Comparison of ENCODE assay signal across 8 mouse cellular contexts in the genomic region with DNA sequence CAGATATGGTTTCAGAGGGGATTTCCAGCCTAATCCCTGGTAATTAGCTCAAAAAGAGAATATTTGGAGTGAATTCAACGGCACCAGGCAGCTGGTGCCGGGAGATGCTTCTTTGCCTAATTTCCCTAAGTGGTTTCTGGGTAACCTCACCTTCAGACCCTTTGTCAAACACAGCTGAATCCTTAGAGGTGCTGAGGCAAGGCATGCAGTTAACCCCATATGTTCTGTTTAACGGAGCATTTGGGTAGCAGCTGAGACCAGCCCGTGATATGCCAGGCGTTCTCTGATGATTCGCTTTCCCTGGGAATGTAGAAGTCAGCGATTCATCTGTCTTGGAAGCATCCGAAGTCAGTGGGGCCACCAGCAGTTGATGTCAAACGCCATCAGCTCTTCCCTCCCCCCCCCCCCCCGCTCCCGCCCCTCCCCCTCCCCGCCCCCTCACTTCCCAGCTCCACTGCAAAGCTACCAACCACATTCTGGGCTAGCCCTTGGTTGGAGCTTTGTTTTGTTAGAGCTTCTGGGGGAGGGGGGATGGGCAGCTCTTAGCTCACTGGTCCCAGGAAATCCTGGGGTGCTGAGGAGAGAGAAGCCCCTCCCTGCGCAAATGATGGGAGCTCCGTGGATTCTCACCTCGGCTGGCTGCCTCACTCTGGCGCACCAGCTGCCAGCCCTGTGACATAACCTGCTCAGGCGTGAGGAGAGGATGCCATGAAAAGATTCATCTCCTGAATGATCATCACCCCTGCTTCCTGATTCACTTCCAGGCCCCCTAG.
DNase-seq lines count a peak whose midpoint lies in the region; ATAC-seq lines count a peak whose summit lies in the region.

No protein-coding gene starts in this region.

- 0 out of 2 replicates have a peak overlapping the region, but pooled peaks have one; percentile 4 for H3K9ac ChIP-seq in heart, embryonic 14.5 days (ENCODE audit: low read length)
- H3K9ac ChIP-seq in forebrain, embryonic 12.5 days = peak overlapping the region; percentile 13; the same call in 1 of the 2 replicates
- H3K9ac ChIP-seq in neural tube, embryonic 15.5 days (replicated peaks) = peak overlapping the region; percentile 42; the same call in 1 of the 2 replicates

- ATAC-seq in heart, embryonic 14.5 days (ENCODE audit: insufficient number of reproducible peaks, insufficient read depth, low FRiP score, low read depth) = no peak
- ATAC-seq in forebrain, embryonic 12.5 days (ENCODE audit: low FRiP score) = peak; percentile 89
- ATAC-seq in neural tube, embryonic 15.5 days (ENCODE audit: low FRiP score) = peak; percentile 80
- ATAC-seq in erythroblast, adult 5-6 weeks (replicated peaks; ENCODE audit: low FRiP score, poor library complexity, severe bottlenecking) = no peak

- H3K4me2 ChIP-seq in heart, embryonic 14.5 days (ENCODE audit: low read length) = peak overlapping the region; percentile 67
- peak overlapping the region; percentile 61 for H3K4me2 ChIP-seq in forebrain, embryonic 12.5 days
- H3K4me2 ChIP-seq in neural tube, embryonic 15.5 days = peak overlapping the region; percentile 63

- no peak for DNase-seq in heart, adult 8-10 months (ENCODE audit: low spot score)
- peak; percentile 82 for DNase-seq in brain, adult 2 months (ENCODE audit: low read depth, low spot score)
- DNase-seq in left cerebral cortex, postnatal 14 days (ENCODE audit: low spot score in 2 of 2) = peak; percentile 43 to 60
- no peak for DNase-seq in ovary, postnatal 36 days (ENCODE audit: low spot score)

- peaks cover 11% of the 10 kb centered on the region for H3K27me3 ChIP-seq in heart, embryonic 14.5 days (ENCODE audit: control insufficient read depth, insufficient read depth, low read length)
- H3K27me3 ChIP-seq in forebrain, embryonic 12.5 days = no peaks in the 10 kb centered on the region
- H3K27me3 ChIP-seq in neural tube, embryonic 15.5 days (replicated peaks) = no peaks in the 10 kb centered on the region

- H3K4me1 ChIP-seq in heart, embryonic 14.5 days (ENCODE audit: control insufficient read depth in 2 of 2, insufficient read depth in 2 of 2, low read length in 2 of 2) = peaks cover 4 to 11% of the 10 kb centered on the region in 2 experiments; a peak in 3 of 4 replicates
- peaks cover 38% of the 10 kb centered on the region for H3K4me1 ChIP-seq in forebrain, embryonic 12.5 days
- peaks cover 40% of the 10 kb centered on the region for H3K4me1 ChIP-seq in neural tube, embryonic 15.5 days

- no peaks in the 10 kb centered on the region for H3K36me3 ChIP-seq in heart, embryonic 14.5 days (ENCODE audit: control insufficient read depth, insufficient read depth, low read length)
- H3K36me3 ChIP-seq in forebrain, embryonic 12.5 days (replicated peaks) = no peaks in the 10 kb centered on the region
- H3K36me3 ChIP-seq in neural tube, embryonic 15.5 days = no peaks in the 10 kb centered on the region

- peak overlapping the region; percentile 27 to 28; a peak in 2 of 4 replicates for H3K4me3 ChIP-seq in heart, embryonic 14.5 days (ENCODE audit: control insufficient read depth in 1 of 2, insufficient read depth in 1 of 2, low read depth in 1 of 2, low read length in 2 of 2)
- peak overlapping the region; percentile 33 for H3K4me3 ChIP-seq in forebrain, embryonic 12.5 days (replicated peaks)
- peak overlapping the region; percentile 33 for H3K4me3 ChIP-seq in neural tube, embryonic 15.5 days (replicated peaks)

- no peaks in the 10 kb centered on the region for H3K9me3 ChIP-seq in heart, embryonic 14.5 days (ENCODE audit: control insufficient read depth, low read length)
- H3K9me3 ChIP-seq in forebrain, embryonic 12.5 days = no peaks in the 10 kb centered on the region
- H3K9me3 ChIP-seq in neural tube, embryonic 15.5 days (replicated peaks) = no peaks in the 10 kb centered on the region

- 5% methylated on average over 14 of the region's 17 CpGs for WGBS in heart, embryonic 14.5 days
- 1% methylated on average over 14 of the region's 17 CpGs for WGBS in forebrain, embryonic 12.5 days
- WGBS in neural tube, embryonic 15.5 days = 2% methylated on average over 14 of the region's 17 CpGs

- intact Hi-C loops in left cerebral cortex, postnatal 14 days (cut with DNase I) = no loop called here

- H3K27ac ChIP-seq in heart, embryonic 14.5 days (replicated peaks in 1 of 2; ENCODE audit: control insufficient read depth in 1 of 2, insufficient read depth in 1 of 2, low read depth in 2 of 2, low read length in 2 of 2) = no peak overlapping the region
- peak overlapping the region; percentile 92 for H3K27ac ChIP-seq in forebrain, embryonic 12.5 days
- peak overlapping the region; percentile 84 for H3K27ac ChIP-seq in neural tube, embryonic 15.5 days (replicated peaks)

Comparison
In these comparisons a context has a peak if more than half of its experiments do, and no peak if none do; other contexts are left out.
1. ATAC-seq: peak in forebrain, embryonic 12.5 days (single experiment) and neural tube, embryonic 15.5 days (single experiment); none in heart, embryonic 14.5 days (single experiment) and erythroblast, adult 5-6 weeks (single experiment).
2. H3K27ac ChIP-seq: peak in forebrain, embryonic 12.5 days (single experiment) and neural tube, embryonic 15.5 days (single experiment); none in heart, embryonic 14.5 days (0 of 2).
3. DNase-seq: peak in brain, adult 2 months (single experiment) and left cerebral cortex, postnatal 14 days (2 of 2); none in heart, adult 8-10 months (single experiment) and ovary, postnatal 36 days (single experiment).
4. Peak in every context shown above with its lines, with median percentiles within 50 percentile points of each other: H3K4me2 ChIP-seq, H3K4me3 ChIP-seq and H3K9ac ChIP-seq.